Mouse (Mus musculus) testis, adult 2 months (tissue): ENCODE results near the gene Mansc4.

Experiments
- CTCF ChIP-seq: fragments of 200-500 bp; IDR thresholded peaks from 2 replicates; pipeline ENCODE4 v1.5.1; 2012; ENCODE audit warnings: low read depth, mild to moderate bottlenecking, inconsistent platforms, low read length, moderate library complexity; ENCODE audit not compliant: control insufficient read depth, insufficient read depth, insufficient replicate concordance
- POLR2A ChIP-seq: fragments of 200-500 bp; IDR thresholded peaks from 2 replicates; pipeline ENCODE4 v1.6.1; 2012; ENCODE audit warnings: low read depth, mild to moderate bottlenecking, inconsistent platforms, low read length, moderate library complexity; ENCODE audit not compliant: control insufficient read depth

DNA sequence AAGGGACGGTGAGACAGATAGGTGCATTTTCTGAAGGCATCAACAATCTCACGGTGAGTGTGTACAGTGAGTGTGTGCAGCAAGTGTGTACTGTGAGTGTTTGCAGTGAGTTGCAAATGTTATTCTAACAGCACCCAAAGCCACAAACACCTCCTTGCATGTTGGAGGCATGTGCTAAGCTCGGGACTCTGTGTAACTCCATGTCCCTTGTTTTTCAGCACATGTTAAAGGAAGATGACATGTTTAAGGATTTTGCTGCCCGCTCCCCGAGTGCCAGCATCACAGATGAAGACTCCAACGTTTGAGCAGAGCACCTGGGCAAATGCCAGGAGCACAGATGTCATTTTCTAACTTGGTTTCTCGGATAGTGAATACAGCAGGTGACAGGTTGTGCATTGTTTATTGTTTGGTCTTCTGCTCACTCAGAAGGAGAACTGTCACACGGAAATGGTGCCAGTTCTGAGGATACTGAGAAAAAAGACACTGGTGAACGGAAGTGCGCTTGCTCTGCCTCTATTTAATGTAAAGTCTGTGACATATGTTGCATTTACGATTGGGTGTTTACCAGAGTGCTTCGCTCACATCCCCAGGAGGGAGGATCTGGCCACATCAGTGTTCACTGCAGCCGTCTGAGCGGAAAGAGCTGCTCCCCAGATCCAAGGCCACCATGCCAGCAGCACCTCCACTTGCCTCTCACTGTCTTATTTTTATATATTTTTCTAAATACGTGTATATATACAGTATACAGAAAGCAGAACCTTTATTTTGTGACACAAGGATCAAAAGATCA, 56.5 kb downstream of the Mansc4 start:
- TF ChIP-seq POLR2A (no peak), CTCF (no peak)
